Mouse (Mus musculus) liver, embryonic 16.5 days (tissue): ENCODE measurements around the gene Kazald1. TPM values are rescaled to one million over a fixed set of nuclear protein-coding genes. Genes with fewer than 3 reads are reported as not detected.

ENCODE experiments used
- ATAC-seq: fragments of 200-750 bp; cut with Nextera tagmentation; 2 replicates; pipeline ENCODE4 v1.8.0; 2017; ENCODE audit warnings: low read depth, mild to moderate bottlenecking, moderate number of reproducible peaks, moderate library complexity
- H3K27ac ChIP-seq: fragments of 300-500 bp; sonication (generic); 2 replicates; pipeline ENCODE4 v1.5.1; 2014; ENCODE audit warnings: mild to moderate bottlenecking, low read length
- H3K27me3 ChIP-seq: fragments of 300-500 bp; sonication (generic); 2 replicates; pipeline ENCODE4 v1.6.1; 2014; ENCODE audit warnings: low read depth, low read length, mixed read lengths; ENCODE audit not compliant: control insufficient read depth, insufficient read depth
- H3K36me3 ChIP-seq: fragments of 300-500 bp; sonication (generic); 2 replicates; pipeline ENCODE4 v1.6.1; 2014; ENCODE audit warnings: mild to moderate bottlenecking; ENCODE audit not compliant: control insufficient read depth, insufficient read depth
- H3K4me1 ChIP-seq: fragments of 300-500 bp; sonication (generic); 2 replicates; pipeline ENCODE4 v1.6.1; 2014; ENCODE audit warnings: low read depth, low read length, mixed read lengths; ENCODE audit not compliant: control insufficient read depth
- H3K4me2 ChIP-seq: fragments of 300-500 bp; sonication (generic); 2 replicates; pipeline ENCODE4 v1.6.1; 2014; ENCODE audit warnings: low read depth, low read length, mixed read lengths
- H3K4me3 ChIP-seq: fragments of 300-500 bp; sonication (generic); 2 replicates; pipeline ENCODE4 v1.5.1; 2014; ENCODE audit warnings: low read depth, mild to moderate bottlenecking, low read length
- H3K9ac ChIP-seq: fragments of 300-500 bp; sonication (generic); 2 replicates; pipeline ENCODE4 v1.6.1; 2014; ENCODE audit warnings: low read depth, low read length
- H3K9me3 ChIP-seq: fragments of 300-500 bp; sonication (generic); replicated peaks from 2 replicates; pipeline ENCODE4 v1.6.1; 2016; ENCODE audit warnings: low read length; ENCODE audit not compliant: control insufficient read depth
- WGBS: fragments of 180-500 bp; shearing (Covaris S2); extraction: QIAGEN DNeasy Blood & Tissue Kit; methylation state at CpG from one replicate; pipeline ENCODE4 v1.1.7; 2014; ENCODE audit not compliant: insufficient replicate concordance; 5-methylcytosine and 5-hydroxymethylcytosine counted together
- polyA plus RNA-seq: library from polyadenylated mRNA; unstranded; fragments of >200 nt; fragmentation: Nextera tagmentation; extraction: Ambion mirVana; gene quantifications from 2 replicates; pipeline ENCODE4 v1.2.1, GENCODE M21; 2015

Gene Kazald1
- polyA plus RNA-seq = 0.18 and 0.35 TPM in 2 replicates

DNA sequence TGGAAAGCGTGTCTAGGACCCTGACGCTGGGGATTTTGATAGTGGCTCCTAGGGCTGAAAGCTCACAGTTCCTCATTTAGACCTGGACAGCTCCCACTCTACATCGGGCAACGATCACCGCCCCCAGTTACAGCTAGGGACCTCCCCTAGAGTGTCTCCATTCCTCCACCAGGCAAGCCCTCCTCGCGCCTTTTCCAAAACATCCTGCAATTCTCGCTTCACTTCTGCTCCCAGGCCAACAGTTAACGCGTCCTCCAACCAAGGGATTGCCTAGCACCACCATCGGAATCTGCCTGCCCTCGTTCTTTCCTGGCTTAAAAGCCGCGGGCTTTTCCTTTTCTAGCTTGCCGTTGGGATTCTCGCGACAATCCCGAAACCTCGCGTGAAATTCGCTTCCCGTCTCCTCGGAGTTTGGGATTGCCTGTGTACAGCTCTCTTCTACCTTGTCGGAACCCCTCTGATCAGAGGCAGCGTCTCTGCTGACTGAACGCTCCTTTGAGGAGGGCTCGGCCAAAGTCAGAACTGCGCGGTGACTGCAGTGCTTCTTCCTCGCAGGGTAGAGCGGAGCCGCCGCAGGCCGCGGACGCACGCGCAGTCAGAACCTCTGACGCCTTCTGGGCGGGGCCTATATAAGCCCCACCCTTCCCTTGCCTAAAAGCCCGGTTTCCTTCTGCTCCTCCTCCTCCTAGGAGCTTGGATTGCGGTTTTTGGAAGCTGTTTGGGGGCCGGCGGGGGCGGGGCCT lies at the start of gene Kazald1:
TSS of gene Kazald1 (plus strand) at position 662 of the 743 bp plus-strand sequence.
- Histone ChIP-seq H3K4me3 (peak within 1 kb of the TSS; percentile 74), H3K27me3 (peaks cover 44% of the 10 kb centered on the region), H3K9ac (peak within 1 kb of the TSS; percentile 85), H3K27ac (peak within 1 kb of the TSS; percentile 89), H3K9me3 (no peaks in the 10 kb centered on the region), H3K36me3 (no peaks in the 10 kb centered on the region), H3K4me1 (peaks cover 37% of the 10 kb centered on the region), H3K4me2 (peak within 1 kb of the TSS; percentile 97)
- 0% methylated on average over 45 of the region's 45 CpGs for WGBS
- ATAC-seq = peak; percentile 89

GRCm38 (mm10) chr19:45025937-45026568 lies 49.0 kb upstream of the Kazald1 start:
- Histone ChIP-seq H3K9me3 (no peaks in the 10 kb centered on the region), H3K27me3 (no peaks in the 10 kb centered on the region), H3K4me2 (no peak overlapping the region), H3K4me1 (peaks cover 7% of the 10 kb centered on the region), H3K36me3 (peaks cover 6% of the 10 kb centered on the region; the same call in 1 of the 2 replicates), H3K27ac (no peak overlapping the region), H3K4me3 (no peak overlapping the region), H3K9ac (no peak overlapping the region)
- 82% methylated on average over 37 of the region's 37 CpGs for WGBS
- ATAC-seq = no peak

DNA sequence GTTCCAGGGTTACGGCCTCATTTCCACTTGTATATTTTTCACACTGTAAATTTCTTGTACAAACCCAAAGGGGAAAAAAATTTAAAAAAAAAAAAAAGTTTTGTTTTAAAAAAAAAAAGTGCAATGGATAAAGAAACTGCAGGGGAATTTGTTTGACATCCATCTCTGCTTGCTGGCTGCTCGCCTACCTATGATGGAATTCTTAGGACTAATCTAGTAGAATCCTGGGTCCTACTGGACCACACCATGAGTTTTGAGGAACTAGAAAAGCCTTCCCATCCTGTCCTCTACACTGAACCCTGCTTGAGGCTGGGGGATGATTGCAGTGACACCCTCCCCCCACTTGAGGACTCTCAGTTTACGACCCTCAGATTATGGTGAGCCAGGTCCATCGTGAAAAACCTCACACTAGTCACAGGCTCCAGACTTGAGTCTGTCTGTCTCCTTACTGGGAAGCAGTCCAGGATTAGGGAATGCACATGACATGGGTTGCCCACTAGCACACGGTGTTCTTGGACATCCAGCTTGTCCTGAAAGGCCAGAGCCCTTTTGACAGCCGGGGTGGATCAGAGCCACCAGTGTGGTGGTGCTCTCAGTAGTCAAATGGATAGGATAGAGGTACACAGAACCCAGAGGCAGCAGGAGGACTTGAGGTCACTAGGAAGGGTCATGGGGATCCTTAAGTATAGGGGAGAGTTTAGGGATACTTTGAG lies 47.9 kb upstream of the Kazald1 start:
- Histone ChIP-seq H3K4me2 (no peak overlapping the region), H3K9me3 (no peaks in the 10 kb centered on the region), H3K36me3 (peaks cover 6% of the 10 kb centered on the region; the same call in 1 of the 2 replicates), H3K9ac (no peak overlapping the region), H3K27ac (no peak overlapping the region), H3K4me1 (peaks cover 7% of the 10 kb centered on the region), H3K4me3 (no peak overlapping the region), H3K27me3 (no peaks in the 10 kb centered on the region)
- WGBS = 63% methylated on average over 6 of the region's 6 CpGs
- no peak for ATAC-seq

DNA sequence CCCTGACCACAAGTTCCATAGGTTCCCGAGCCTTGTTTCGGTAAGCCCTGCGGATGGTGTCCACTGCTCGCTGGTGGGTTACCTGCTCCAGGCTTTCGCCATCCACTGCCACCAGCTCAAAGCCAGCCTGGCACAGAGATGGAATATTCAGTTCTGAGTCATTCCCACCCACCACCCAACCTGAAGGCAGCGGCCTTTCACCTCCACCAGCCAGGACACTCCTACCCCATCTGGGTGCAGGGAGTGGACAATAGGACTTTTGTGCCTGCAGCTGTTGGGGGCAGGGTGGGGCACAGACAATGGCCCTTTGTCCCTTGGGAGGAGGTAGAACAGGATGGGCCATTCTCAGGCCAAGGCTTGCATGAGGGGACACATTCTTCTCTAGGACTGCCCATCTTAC lies 47.2 kb upstream of the Kazald1 start:
- no peak for ATAC-seq
- peaks cover 7% of the 10 kb centered on the region for H3K4me1 ChIP-seq
- H3K9me3 ChIP-seq = no peaks in the 10 kb centered on the region
- H3K4me3 ChIP-seq = no peak overlapping the region
- H3K9ac ChIP-seq = no peak overlapping the region
- no peak overlapping the region for H3K27ac ChIP-seq
- H3K27me3 ChIP-seq = no peaks in the 10 kb centered on the region
- H3K4me2 ChIP-seq = no peak overlapping the region
- 74% methylated on average over 6 of the region's 6 CpGs for whole genome bisulfite sequencing
- peaks cover 6% of the 10 kb centered on the region; the same call in 1 of the 2 replicates for H3K36me3 ChIP-seq

DNA sequence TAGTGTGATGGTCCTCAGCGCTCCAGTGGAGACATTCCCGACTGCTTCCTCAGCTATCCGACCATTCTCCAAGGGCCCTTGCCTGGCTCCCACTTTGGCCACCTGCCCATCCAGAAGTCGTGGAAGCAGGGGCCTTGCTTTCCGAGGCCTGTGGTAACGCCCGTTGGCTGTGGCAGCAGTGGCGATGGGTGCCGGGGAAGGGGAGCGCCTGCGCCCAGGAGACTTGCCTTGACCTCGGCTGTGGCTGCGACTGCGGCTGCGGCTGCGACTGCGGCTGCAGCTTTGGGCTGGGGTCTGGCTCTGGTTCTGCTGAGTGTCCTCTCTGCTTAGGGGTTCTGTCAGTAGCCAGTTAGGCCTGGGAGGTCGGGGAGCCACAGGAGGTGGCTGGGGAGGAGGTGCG lies 46.3 kb upstream of the Kazald1 start:
- H3K27ac ChIP-seq = no peak overlapping the region
- 71% methylated on average over 19 of the region's 19 CpGs for WGBS
- no peaks in the 10 kb centered on the region for H3K27me3 ChIP-seq
- H3K4me1 ChIP-seq = peaks cover 7% of the 10 kb centered on the region
- no peak overlapping the region for H3K4me3 ChIP-seq
- peaks cover 6% of the 10 kb centered on the region; the same call in 1 of the 2 replicates for H3K36me3 ChIP-seq
- no peak overlapping the region for H3K4me2 ChIP-seq
- ATAC-seq = no peak
- no peak overlapping the region for H3K9ac ChIP-seq
- H3K9me3 ChIP-seq = no peaks in the 10 kb centered on the region

DNA sequence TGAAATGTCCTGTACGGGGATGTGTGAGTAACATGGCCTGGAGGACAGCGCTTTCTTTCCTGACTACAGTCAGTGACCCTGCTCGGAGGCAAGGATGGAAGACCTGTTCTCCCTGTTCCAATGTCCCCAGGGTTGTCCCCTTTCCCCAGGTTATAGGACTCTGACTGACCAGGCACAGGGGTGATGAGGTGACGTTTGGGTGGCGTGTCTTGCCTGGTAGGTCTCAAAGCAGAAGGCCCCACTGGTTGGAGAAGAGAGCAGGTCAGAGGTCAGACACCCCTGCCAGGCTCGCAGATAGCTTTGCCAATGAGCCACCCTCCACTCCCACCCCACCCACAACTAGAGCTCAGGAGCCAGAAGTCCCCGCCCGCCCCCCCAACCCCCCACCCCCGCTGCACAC lies 45.5 kb upstream of the Kazald1 start:
- ATAC-seq = no peak
- Histone ChIP-seq H3K9ac (no peak overlapping the region), H3K4me2 (no peak overlapping the region), H3K27ac (no peak overlapping the region), H3K27me3 (no peaks in the 10 kb centered on the region), H3K9me3 (no peaks in the 10 kb centered on the region), H3K4me1 (peaks cover 7% of the 10 kb centered on the region), H3K36me3 (peaks cover 6% of the 10 kb centered on the region; the same call in 1 of the 2 replicates), H3K4me3 (no peak overlapping the region)
- 48% methylated on average over 8 of the region's 9 CpGs for WGBS

DNA sequence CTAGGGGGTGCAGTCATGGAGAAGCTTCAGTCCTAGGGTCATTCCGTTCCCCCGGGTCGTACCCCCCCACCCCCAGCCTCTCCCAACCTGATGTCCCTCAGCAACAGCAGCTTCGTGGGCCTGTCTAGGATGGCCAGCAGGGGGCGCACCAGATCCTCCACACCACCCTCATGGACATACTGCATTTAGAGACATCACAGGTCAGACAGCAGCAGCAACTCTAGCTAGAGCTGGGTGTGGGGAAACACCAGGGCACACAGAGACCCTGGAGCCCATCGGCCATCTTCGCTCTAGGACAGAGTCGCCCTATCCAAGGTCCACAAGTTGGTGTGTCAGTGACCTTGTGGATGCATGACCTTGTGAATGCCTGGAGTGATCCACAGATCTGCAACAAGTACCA lies 44.9 kb upstream of the Kazald1 start:
- WGBS = 33% methylated on average over 7 of the region's 8 CpGs
- H3K27me3 ChIP-seq = no peaks in the 10 kb centered on the region
- no peaks in the 10 kb centered on the region for H3K9me3 ChIP-seq
- no peak for ATAC-seq
- H3K4me1 ChIP-seq = peaks cover 7% of the 10 kb centered on the region
- H3K27ac ChIP-seq = no peak overlapping the region
- H3K36me3 ChIP-seq = peaks cover 6% of the 10 kb centered on the region; the same call in 1 of the 2 replicates
- H3K4me2 ChIP-seq = peak overlapping the region; percentile 49; the same call in 1 of the 2 replicates
- no peak overlapping the region for H3K4me3 ChIP-seq
- no peak overlapping the region for H3K9ac ChIP-seq

DNA sequence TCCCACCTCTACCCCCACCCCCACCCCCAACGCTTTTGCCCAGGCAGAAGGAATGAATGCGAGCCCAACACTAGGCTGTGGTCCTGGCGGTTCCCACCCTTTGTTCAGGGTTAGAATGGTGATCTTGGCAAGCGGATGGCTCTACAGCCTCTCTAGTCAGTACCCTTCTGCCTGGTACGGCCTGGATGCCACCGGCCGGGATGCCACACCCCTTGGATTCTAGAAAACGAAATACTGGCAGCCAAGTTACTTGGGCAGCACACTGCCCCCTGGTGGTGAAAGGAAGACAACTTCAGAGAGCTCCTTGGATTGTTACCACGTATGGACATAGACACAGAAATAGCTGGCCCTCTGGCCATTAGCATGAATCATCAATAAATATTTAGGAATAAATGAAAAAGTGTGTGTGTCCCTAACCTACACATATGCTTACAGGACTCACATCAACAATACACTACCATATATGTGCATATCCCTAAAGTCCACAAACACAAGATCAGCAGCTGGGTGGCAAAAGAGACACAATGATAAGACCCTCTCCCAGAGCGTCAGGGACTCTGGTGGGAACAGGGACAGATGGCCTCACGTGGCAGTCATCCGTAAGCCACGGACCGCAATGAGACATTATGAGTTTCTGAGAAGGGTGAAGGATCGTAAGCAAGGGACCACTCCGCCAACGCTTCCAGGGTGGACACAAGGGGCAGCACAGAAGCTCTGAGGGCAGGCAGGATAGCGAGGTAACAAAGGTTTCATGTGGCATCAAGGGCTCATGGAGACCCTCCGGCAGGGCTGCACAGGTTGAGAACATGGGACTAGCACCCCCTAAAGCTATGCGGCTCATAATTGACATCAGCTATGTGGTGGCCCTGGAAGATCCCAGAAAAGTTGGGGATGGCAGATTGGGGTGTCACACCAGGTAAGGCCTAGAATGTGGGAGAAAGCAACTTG lies 44.0 kb upstream of the Kazald1 start:
- no peak overlapping the region for H3K9ac ChIP-seq
- H3K27me3 ChIP-seq = no peaks in the 10 kb centered on the region
- peak overlapping the region; percentile 49 for H3K4me2 ChIP-seq
- peaks cover 7% of the 10 kb centered on the region for H3K4me1 ChIP-seq
- H3K36me3 ChIP-seq = peaks cover 2% of the 10 kb centered on the region; the same call in 1 of the 2 replicates
- no peak overlapping the region for H3K27ac ChIP-seq
- H3K4me3 ChIP-seq = 0 out of 2 replicates have a peak overlapping the region, but pooled peaks have one; percentile 20
- ATAC-seq = peak; percentile 12; the same call in 1 of the 2 replicates
- no peaks in the 10 kb centered on the region for H3K9me3 ChIP-seq
- WGBS = 32% methylated on average over 20 of the region's 20 CpGs
